Mouse (Mus musculus) testis, adult 2 months (tissue): Measurements from ENCODE around the gene Fxyd1. TPM values are rescaled to one million over a fixed set of nuclear protein-coding genes. Genes with fewer than 3 reads are reported as not detected.

Source experiments
- H3K27ac ChIP-seq: fragments of 200-500 bp; 2 replicates; pipeline ENCODE4 v1.5.1; 2012; ENCODE audit warnings: low read depth, low read length; ENCODE audit not compliant: control insufficient read depth, insufficient read depth
- H3K27me3 ChIP-seq: fragments of 200-500 bp; 2 replicates; pipeline ENCODE4 v1.6.1; 2012; ENCODE audit warnings: mild to moderate bottlenecking, low read length, moderate library complexity; ENCODE audit not compliant: control insufficient read depth, insufficient read depth
- H3K36me3 ChIP-seq: fragments of 200-500 bp; 2 replicates; pipeline ENCODE4 v1.6.1; 2012; ENCODE audit warnings: mild to moderate bottlenecking, low read length; ENCODE audit not compliant: control insufficient read depth, insufficient read depth
- H3K4me1 ChIP-seq: fragments of 200-500 bp; 2 replicates; pipeline ENCODE4 v1.6.1; 2012; ENCODE audit warnings: low read length; ENCODE audit not compliant: control insufficient read depth, insufficient read depth
- H3K4me3 ChIP-seq: fragments of 200-500 bp; 2 replicates; pipeline ENCODE4 v1.5.1; 2012; ENCODE audit warnings: low read depth, mild to moderate bottlenecking, low read length, moderate library complexity, mixed read lengths; ENCODE audit not compliant: control insufficient read depth
- CTCF ChIP-seq: fragments of 200-500 bp; IDR thresholded peaks from 2 replicates; pipeline ENCODE4 v1.5.1; 2012; ENCODE audit warnings: low read depth, mild to moderate bottlenecking, inconsistent platforms, low read length, moderate library complexity; ENCODE audit not compliant: control insufficient read depth, insufficient read depth, insufficient replicate concordance
- POLR2A ChIP-seq: fragments of 200-500 bp; IDR thresholded peaks from 2 replicates; pipeline ENCODE4 v1.6.1; 2012; ENCODE audit warnings: low read depth, mild to moderate bottlenecking, inconsistent platforms, low read length, moderate library complexity; ENCODE audit not compliant: control insufficient read depth
- polyA plus RNA-seq: library from polyadenylated mRNA; depleted of rRNA; stranded (reverse); fragments of >200 nt; gene quantifications from 2 replicates; pipeline ENCODE4 v1.2.3, GENCODE M21; 2012

The Fxyd1 gene
- polyA plus RNA-seq, 1 experiment = 94.7 TPM

- no peak overlapping the region for H3K27ac ChIP-seq
- no peak for TF ChIP-seq CTCF
- TF ChIP-seq POLR2A = no peak
- no peak overlapping the region for H3K4me3 ChIP-seq
- no peaks in the 10 kb centered on the region for H3K27me3 ChIP-seq
- H3K4me1 ChIP-seq = peaks cover 3% of the 10 kb centered on the region
- no peaks in the 10 kb centered on the region for H3K36me3 ChIP-seq
These were observed 28.2 kb upstream of the Fxyd1 start for GRCm38 (mm10) chr7:31085171-31085570.

DNA sequence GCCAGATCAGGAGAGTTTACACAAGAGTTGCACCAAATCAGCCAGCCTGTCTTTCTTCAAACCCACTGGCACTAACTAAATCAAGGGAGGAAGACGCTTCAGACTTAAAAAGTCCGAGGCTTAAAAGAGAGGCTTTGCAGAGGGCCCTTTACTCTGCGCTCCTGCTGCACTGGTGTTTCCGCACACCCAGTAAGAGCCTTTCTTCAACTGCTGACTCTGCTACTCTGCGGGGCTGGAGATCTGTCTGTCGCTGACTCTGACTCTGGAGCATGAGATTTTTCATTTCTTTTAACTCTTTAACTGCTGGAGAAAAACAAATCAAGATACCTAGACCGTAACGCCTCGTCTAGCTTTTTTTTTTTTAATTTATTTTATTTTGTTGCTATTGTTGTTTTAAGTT is 27.1 kb upstream of the Fxyd1 start:
- Histone ChIP-seq H3K27ac (no peak overlapping the region), H3K27me3 (no peaks in the 10 kb centered on the region), H3K36me3 (no peaks in the 10 kb centered on the region), H3K4me3 (no peak overlapping the region), H3K4me1 (peaks cover 3% of the 10 kb centered on the region)
- no peak for TF ChIP-seq CTCF
- no peak for TF ChIP-seq POLR2A

- Histone ChIP-seq H3K27ac (no peak overlapping the region; the same call in 1 of the 2 replicates), H3K4me1 (peaks cover 3% of the 10 kb centered on the region), H3K4me3 (no peak overlapping the region), H3K27me3 (no peaks in the 10 kb centered on the region), H3K36me3 (no peaks in the 10 kb centered on the region)
- no peak for TF ChIP-seq CTCF
- no peak for TF ChIP-seq POLR2A
These were observed 26.0 kb upstream of the Fxyd1 start for GRCm38 (mm10) chr7:31082831-31083588.

DNA sequence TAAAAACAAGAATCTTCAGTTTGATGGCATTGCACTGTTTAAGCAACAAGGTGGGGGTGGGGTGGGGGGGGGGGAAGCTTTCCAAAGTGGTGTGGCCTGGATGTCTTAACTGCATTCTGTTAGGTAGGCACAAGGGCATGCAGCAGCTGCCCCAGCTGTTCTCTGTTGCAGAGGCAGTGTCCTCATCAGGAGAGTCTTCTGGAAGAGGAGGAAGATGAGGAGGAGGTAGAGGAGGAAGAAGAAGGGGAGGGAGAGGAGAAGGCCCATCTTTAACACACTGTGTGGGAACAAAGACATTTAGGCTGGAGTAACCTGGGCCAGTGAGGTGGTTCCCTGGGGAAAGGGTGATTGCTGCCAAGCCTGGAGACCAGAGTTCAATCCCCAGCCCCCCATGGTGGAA is 25.1 kb upstream of the Fxyd1 start:
- no peaks in the 10 kb centered on the region for H3K27me3 ChIP-seq
- H3K36me3 ChIP-seq = no peaks in the 10 kb centered on the region
- TF ChIP-seq CTCF = no peak
- peaks cover 3% of the 10 kb centered on the region for H3K4me1 ChIP-seq
- no peak overlapping the region for H3K27ac ChIP-seq
- no peak overlapping the region for H3K4me3 ChIP-seq

DNA sequence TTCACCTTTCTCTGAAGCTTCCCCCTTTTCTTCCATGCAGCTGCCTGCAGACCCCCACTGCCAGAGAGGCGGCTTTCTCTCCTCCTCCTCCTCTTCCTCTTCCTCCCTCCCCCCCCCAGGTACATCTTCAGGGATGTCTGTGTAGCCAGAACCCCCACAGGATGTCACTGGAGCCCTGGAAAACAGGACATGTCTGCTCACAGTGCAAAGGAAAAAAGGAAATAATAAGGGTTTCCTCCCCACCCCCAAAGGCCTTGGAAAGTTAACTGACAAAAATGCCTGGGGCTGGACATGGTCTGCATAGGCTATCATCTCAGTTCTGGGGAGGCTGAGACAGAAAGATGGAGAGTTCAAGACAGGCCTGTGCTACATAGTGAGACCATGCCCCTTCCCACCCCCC is 24.1 kb upstream of the Fxyd1 start:
- Histone ChIP-seq H3K27ac (no peak overlapping the region), H3K4me1 (peaks cover 3% of the 10 kb centered on the region), H3K36me3 (no peaks in the 10 kb centered on the region), H3K27me3 (no peaks in the 10 kb centered on the region), H3K4me3 (no peak overlapping the region)
- TF ChIP-seq POLR2A = no peak
- TF ChIP-seq CTCF = no peak

DNA sequence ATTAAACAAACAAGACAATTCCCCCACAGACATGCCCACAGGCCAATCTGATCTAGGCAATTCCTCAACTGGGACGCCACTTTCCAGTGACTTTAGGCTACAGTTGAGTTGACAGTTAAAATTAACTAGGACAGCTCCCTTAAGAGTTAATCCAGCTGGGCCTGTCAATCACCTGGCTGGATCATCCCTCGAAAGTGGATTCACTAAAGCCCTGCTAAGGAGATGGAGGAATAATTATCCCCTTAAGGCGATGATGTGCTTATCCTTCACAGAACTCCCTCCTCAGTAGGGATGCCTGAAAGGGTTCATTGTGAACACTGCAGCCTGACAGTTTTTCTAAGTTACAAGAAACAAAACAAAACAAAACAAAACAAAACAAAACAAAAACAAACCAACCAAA is 23.6 kb upstream of the Fxyd1 start:
- no peaks in the 10 kb centered on the region for H3K36me3 ChIP-seq
- TF ChIP-seq CTCF = no peak
- TF ChIP-seq POLR2A = no peak
- H3K4me1 ChIP-seq = peaks cover 3% of the 10 kb centered on the region

DNA sequence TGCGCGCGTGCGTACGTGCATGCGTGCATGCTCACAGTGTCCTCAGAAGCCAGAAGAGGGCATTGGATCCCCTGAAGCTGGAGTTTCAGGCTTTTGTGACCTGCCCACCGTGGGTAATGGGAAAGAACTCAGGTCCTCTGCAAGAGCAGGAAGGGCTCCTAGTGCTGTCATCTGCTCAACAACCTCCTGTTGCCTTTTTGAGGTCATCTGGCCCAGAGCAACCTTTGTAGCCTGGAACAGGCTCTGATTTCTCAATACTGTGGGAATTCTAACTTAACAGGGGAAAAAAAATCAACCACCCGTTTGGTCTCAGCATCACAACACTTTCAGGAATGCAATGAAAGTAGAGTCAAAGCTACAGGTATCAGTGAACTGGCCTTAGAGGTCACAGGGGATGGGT is 22.7 kb upstream of the Fxyd1 start:
- TF ChIP-seq CTCF (no peak), POLR2A (no peak)
- no peak overlapping the region for H3K4me3 ChIP-seq
- H3K4me1 ChIP-seq = peaks cover 3% of the 10 kb centered on the region
- no peaks in the 10 kb centered on the region for H3K27me3 ChIP-seq
- no peak overlapping the region for H3K27ac ChIP-seq
- no peaks in the 10 kb centered on the region for H3K36me3 ChIP-seq

More for the DNA sequence above, 23.6 kb upstream of the Fxyd1 start:
- no peaks in the 10 kb centered on the region for H3K27me3 ChIP-seq
- H3K27ac ChIP-seq = no peak overlapping the region
- H3K4me3 ChIP-seq = no peak overlapping the region
